Mouse (Mus musculus) gastrocnemius, postnatal 10 days (tissue): ENCODE measurements around the gene Gm33543. TPM values are rescaled to one million over a fixed set of nuclear protein-coding genes. Genes with fewer than 3 reads are reported as not detected.

ENCODE experiments used
- DNase-seq: peaks from one replicate; pipeline ENCODE4 v3.0.0; 2021; ENCODE audit warnings: mixed read lengths
- total RNA-seq, 2 experiments: library from RNA; stranded (reverse); gene quantifications; 2 replicates each; pipeline ENCODE4 v1.2.3; 2021

Gm33543 gene
- total RNA-seq, 2 experiments from 2014 or later, result 0.18 to 0.49 TPM

- no peak for DNase-seq
These were observed 64.9 kb downstream of the Gm33543 start for GRCm38 (mm10) chr10:95777701-95778320.

DNA sequence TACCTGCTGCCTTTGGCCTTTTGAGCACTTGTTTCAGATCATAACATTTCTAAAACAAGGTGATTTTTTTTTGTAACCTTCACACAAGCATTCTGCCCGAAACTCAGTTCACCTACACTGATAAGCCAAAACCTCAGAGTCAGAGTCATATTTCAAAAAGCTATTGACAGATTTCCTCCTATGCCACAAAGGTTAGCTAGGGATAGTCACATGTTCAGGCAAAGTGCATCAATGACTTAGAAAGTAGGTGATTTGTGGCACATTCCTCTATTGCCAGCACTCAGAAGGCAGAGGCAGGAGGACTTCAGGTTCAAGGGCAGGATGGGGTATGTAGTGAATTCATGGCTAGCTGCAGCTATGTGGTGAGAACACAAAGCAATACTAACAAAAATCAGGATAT is 65.7 kb downstream of the Gm33543 start:
- no peak for DNase-seq

DNA sequence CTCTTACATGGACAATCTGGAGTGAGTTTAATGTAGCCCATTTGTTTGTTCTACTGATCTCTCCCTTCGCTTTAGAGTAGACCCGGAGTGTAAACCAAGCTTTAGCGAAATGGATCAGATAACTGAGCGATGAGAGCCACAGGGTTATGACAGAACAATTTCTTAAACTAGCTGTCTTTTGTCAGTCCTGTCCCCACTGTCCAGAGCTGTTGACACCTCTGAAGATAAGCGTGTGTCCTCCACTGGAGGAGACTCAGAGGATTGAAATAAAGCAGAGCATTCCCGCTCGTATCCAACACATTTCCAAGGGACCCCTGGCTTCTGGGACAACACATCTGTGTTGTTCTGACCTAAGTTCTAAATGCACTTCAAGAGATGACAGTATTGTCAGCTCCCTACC is 67.9 kb downstream of the Gm33543 start:
- no peak for DNase-seq

DNA sequence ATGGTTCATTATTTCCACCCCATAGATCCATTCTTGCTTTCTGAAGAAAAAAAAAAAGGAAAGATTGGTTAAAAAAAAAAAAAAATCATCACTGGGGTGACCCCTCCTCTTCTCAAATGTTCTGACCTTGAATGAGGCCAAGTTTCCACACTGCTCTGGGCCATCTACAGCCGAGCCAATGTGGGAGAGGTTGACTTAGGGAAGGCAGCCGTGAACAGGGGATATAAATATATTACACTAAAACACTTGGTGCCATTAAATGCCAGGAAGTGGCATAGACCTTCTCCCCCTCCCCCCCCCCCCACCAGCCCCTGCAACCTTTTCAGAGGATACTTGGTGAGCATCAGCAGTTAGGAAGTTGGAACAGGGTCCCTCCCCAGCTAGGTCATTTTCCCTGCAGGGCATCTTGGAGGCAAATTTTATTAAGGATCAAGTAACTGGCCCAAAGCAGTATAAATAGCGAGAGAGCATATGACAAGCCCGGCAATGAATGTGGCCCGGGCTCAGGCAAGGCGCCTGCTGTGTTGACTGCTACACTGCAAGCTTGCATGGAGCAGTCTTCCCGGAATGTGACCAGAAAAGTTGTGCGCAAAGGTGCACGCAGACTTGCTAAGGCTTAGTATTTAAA is 68.6 kb downstream of the Gm33543 start:
- DNase-seq, result peak; percentile 41

Other genes with a start within 250 kb of the Gm33543 start
- gene Anapc15-ps, start 169.5 kb downstream of the Gm33543 start, total RNA-seq, result not detected
- 10 to 100 TPM; 22.6 to 24.9 TPM for gene Eea1, start 97.7 kb upstream of the Gm33543 start, total RNA-seq